Mouse (Mus musculus) spleen, adult 12 weeks (tissue): ENCODE data around the gene Nfil3.

Source experiments
- DNase-seq: peaks from one replicate; pipeline ENCODE4 v3.0.0; 2022; ENCODE audit warnings: low spot score

Nfil3 gene

GRCm38 (mm10) chr13:52980951-52981421, at the start of gene Nfil3:
Nfil3 (minus strand) TSS chr13:52981073.
- peak; percentile 41 for DNase-seq

GRCm38 (mm10) chr13:53024285-53024684, 43.4 kb upstream of the Nfil3 start:
- DNase-seq, result no peak

- DNase-seq, result no peak
These were observed 39.4 kb upstream of the Nfil3 start for GRCm38 (mm10) chr13:53020282-53020681.

- peak; percentile 12 for DNase-seq
These were observed 38.7 kb upstream of the Nfil3 start for GRCm38 (mm10) chr13:53019532-53019931.

- no peak for DNase-seq
These were observed 38.1 kb upstream of the Nfil3 start for GRCm38 (mm10) chr13:53018976-53019375.

- no peak for DNase-seq
These were observed 37.1 kb upstream of the Nfil3 start for GRCm38 (mm10) chr13:53017983-53018382.

GRCm38 (mm10) chr13:53017117-53017516, 36.2 kb upstream of the Nfil3 start:
- DNase-seq, result no peak

GRCm38 (mm10) chr13:53011426-53011825, 30.6 kb upstream of the Nfil3 start:
- DNase-seq, result no peak

GRCm38 (mm10) chr13:53008489-53009184, 27.8 kb upstream of the Nfil3 start:
- no peak for DNase-seq

- DNase-seq, result no peak
These were observed 26.9 kb upstream of the Nfil3 start for GRCm38 (mm10) chr13:53007781-53008180.

- DNase-seq, result no peak
These were observed 22.4 kb upstream of the Nfil3 start for GRCm38 (mm10) chr13:53003286-53003685.

GRCm38 (mm10) chr13:53001511-53001935, 20.6 kb upstream of the Nfil3 start:
- no peak for DNase-seq

- no peak for DNase-seq
These were observed 19.6 kb upstream of the Nfil3 start for GRCm38 (mm10) chr13:53000481-53000880.

- no peak for DNase-seq
These were observed 17.7 kb upstream of the Nfil3 start for GRCm38 (mm10) chr13:52998541-52998940.

- DNase-seq, result no peak
These were observed 16.9 kb upstream of the Nfil3 start for GRCm38 (mm10) chr13:52997806-52998205.

- no peak for DNase-seq
These were observed 15.3 kb upstream of the Nfil3 start for GRCm38 (mm10) chr13:52996201-52996600.

GRCm38 (mm10) chr13:52994197-52994881, 13.5 kb upstream of the Nfil3 start:
- DNase-seq, result no peak

- DNase-seq, result no peak
These were observed 9.3 kb upstream of the Nfil3 start for GRCm38 (mm10) chr13:52990139-52990538.

- no peak for DNase-seq
These were observed 8.1 kb upstream of the Nfil3 start for GRCm38 (mm10) chr13:52989005-52989404.

GRCm38 (mm10) chr13:52987880-52988279, 7.0 kb upstream of the Nfil3 start:
- DNase-seq, result no peak

- DNase-seq, result no peak
These were observed 5.4 kb upstream of the Nfil3 start for GRCm38 (mm10) chr13:52986215-52986780.

- no peak for DNase-seq
These were observed 4.8 kb upstream of the Nfil3 start for GRCm38 (mm10) chr13:52985508-52986214.
